Comparison of ENCODE assay signal across 10 mouse cellular contexts in the genomic region with DNA sequence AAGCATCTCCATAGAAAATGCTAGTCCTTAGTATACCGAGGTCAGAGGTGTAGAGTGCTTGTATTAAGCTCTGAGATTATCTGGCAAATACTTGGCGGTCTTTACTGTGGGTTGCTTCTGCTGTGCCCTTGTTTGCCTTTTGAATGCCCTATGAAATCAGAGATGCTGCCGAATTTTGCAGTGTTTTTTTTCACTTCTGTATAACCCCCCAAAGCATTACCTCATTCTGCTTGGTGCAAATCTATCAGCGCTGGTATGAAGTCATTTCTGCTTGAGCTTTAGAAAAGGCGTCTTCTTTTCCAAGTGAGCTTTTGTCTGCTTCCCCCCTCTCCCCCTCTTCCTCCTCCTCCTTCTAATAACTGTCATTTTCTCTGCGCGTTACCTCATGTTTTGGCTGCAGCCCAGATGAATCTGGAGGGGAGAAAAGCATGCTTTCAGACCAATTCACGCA.
DNase-seq lines count a peak whose midpoint lies in the region; ATAC-seq and TF ChIP-seq lines count a peak whose summit lies in the region.
"Had no signal": no experiment of that assay in that cellular context is flagged by ENCODE, and none has a peak within 500 bp of the region (broad histone marks: within the 10 kb centered on the region; RNA-seq: fewer than 3 reads in every experiment).

No protein-coding gene starts in this region.

- H3K36me3 ChIP-seq in intestine, embryonic 14.5 days (ENCODE audit: control insufficient read depth, insufficient read depth, low read length): no peaks in the 10 kb centered on the region
- H3K36me3 ChIP-seq in intestine, postnatal 0 days (ENCODE audit: control insufficient read depth, insufficient read depth): no peaks in the 10 kb centered on the region
- no peaks in the 10 kb centered on the region for H3K36me3 ChIP-seq in forebrain, embryonic 15.5 days
- no peaks in the 10 kb centered on the region for H3K36me3 ChIP-seq in midbrain, embryonic 14.5 days (ENCODE audit: control insufficient read depth, insufficient read depth, low read length)

- H3K4me3 ChIP-seq in intestine, embryonic 14.5 days (ENCODE audit: low read depth, low read length): no peak overlapping the region
- no peak overlapping the region for H3K4me3 ChIP-seq in intestine, postnatal 0 days (ENCODE audit: low read depth, low read length)
- H3K4me3 ChIP-seq in forebrain, embryonic 15.5 days: no peak overlapping the region
- H3K4me3 ChIP-seq in midbrain, embryonic 14.5 days (replicated peaks; ENCODE audit: low read depth, low read length): no peak overlapping the region

- H3K4me2 ChIP-seq in intestine, embryonic 14.5 days (ENCODE audit: low read length): no peak overlapping the region
- no peak overlapping the region for H3K4me2 ChIP-seq in intestine, postnatal 0 days (replicated peaks; ENCODE audit: low read depth)
- peak overlapping the region; percentile 10; the same call in 1 of the 2 replicates for H3K4me2 ChIP-seq in forebrain, embryonic 15.5 days (replicated peaks)
- H3K4me2 ChIP-seq in midbrain, embryonic 14.5 days (ENCODE audit: low read length): peak overlapping the region; percentile 18; the same call in 1 of the 2 replicates

- no peak overlapping the region for H3K9ac ChIP-seq in intestine, embryonic 14.5 days (ENCODE audit: low read length)
- no peak overlapping the region for H3K9ac ChIP-seq in intestine, postnatal 0 days (ENCODE audit: low read depth, low read length)
- H3K9ac ChIP-seq in forebrain, embryonic 15.5 days (replicated peaks): no peak overlapping the region
- no peak overlapping the region for H3K9ac ChIP-seq in midbrain, embryonic 14.5 days (replicated peaks; ENCODE audit: low read length)
- H3K9ac ChIP-seq: liver, embryonic 14.5 days had no signal

- no peak overlapping the region for H3K27ac ChIP-seq in intestine, embryonic 14.5 days (ENCODE audit: low read depth)
- no peak overlapping the region for H3K27ac ChIP-seq in intestine, postnatal 0 days (ENCODE audit: low read depth, low read length)
- H3K27ac ChIP-seq in forebrain, embryonic 15.5 days (replicated peaks): peak overlapping the region; percentile 62
- H3K27ac ChIP-seq in midbrain, embryonic 14.5 days (replicated peaks; ENCODE audit: low read depth, low read length): peak overlapping the region; percentile 68
- H3K27ac ChIP-seq: liver, embryonic 14.5 days had no signal

- no peak for TF ChIP-seq CTCF in intestine, postnatal 0 days (IDR thresholded peaks at IDR 0.05; ENCODE audit: low read depth)
- TF ChIP-seq CTCF in brain, embryonic 14.5 days (IDR thresholded peaks at IDR 0.05; ENCODE audit: borderline replicate concordance, extremely low read depth, insufficient read depth, insufficient read length): no peak

- no peak for TF ChIP-seq POLR2A in brain, embryonic 14.5 days (IDR thresholded peaks at IDR 0.05; ENCODE audit: borderline replicate concordance, extremely low read depth, insufficient read depth, insufficient read length, poor library complexity, severe bottlenecking)

- DNase-seq in intestine, embryonic 14.5 days (ENCODE audit: low spot score): peak; percentile 61
- peak; percentile 89 for DNase-seq in brain, embryonic 14.5 days (ENCODE audit: low read depth)
- DNase-seq in midbrain, embryonic 14.5 days: peak; percentile 69
- no peak for DNase-seq in frontal cortex, postnatal 25 days (ENCODE audit: low spot score in 2 of 2)
- DNase-seq in kidney, postnatal 36 days: no peak
- no peak for DNase-seq in right cerebral cortex, postnatal 14 days
- DNase-seq: heart, postnatal 36 days had no signal

- no peaks in the 10 kb centered on the region for H3K27me3 ChIP-seq in intestine, embryonic 14.5 days (replicated peaks; ENCODE audit: control insufficient read depth, insufficient read depth, low read length)
- no peaks in the 10 kb centered on the region for H3K27me3 ChIP-seq in intestine, postnatal 0 days (replicated peaks; ENCODE audit: control insufficient read depth, insufficient read depth, low read length)
- no peaks in the 10 kb centered on the region for H3K27me3 ChIP-seq in forebrain, embryonic 15.5 days
- no peaks in the 10 kb centered on the region for H3K27me3 ChIP-seq in midbrain, embryonic 14.5 days (ENCODE audit: control insufficient read depth, insufficient read depth, low read length)

- no peak for ATAC-seq in intestine, embryonic 14.5 days (replicated peaks; ENCODE audit: low FRiP score, low TSS enrichment, low read depth)
- ATAC-seq in intestine, postnatal 0 days: no peak
- ATAC-seq in forebrain, embryonic 15.5 days (replicated peaks): peak; percentile 46
- peak; percentile 38; the same call in 1 of the 2 replicates for ATAC-seq in midbrain, embryonic 14.5 days (ENCODE audit: low FRiP score, low TSS enrichment)

- no peaks in the 10 kb centered on the region for H3K9me3 ChIP-seq in intestine, embryonic 14.5 days (ENCODE audit: control insufficient read depth, low read length)
- no peaks in the 10 kb centered on the region for H3K9me3 ChIP-seq in intestine, postnatal 0 days (ENCODE audit: control insufficient read depth)
- H3K9me3 ChIP-seq in forebrain, embryonic 15.5 days: no peaks in the 10 kb centered on the region
- no peaks in the 10 kb centered on the region for H3K9me3 ChIP-seq in midbrain, embryonic 14.5 days (ENCODE audit: control insufficient read depth, low read length)

- 37% methylated on average over 8 of the region's 8 CpGs for WGBS in intestine, embryonic 14.5 days
- 52% methylated on average over 8 of the region's 8 CpGs for WGBS in intestine, postnatal 0 days
- WGBS in forebrain, embryonic 15.5 days: 9% methylated on average over 8 of the region's 8 CpGs
- 19% methylated on average over 8 of the region's 8 CpGs for WGBS in midbrain, embryonic 14.5 days

- no peaks in the 10 kb centered on the region for H3K4me1 ChIP-seq in intestine, embryonic 14.5 days (replicated peaks; ENCODE audit: control insufficient read depth, insufficient read depth, low read length)
- no peaks in the 10 kb centered on the region for H3K4me1 ChIP-seq in intestine, postnatal 0 days (replicated peaks; ENCODE audit: control insufficient read depth, insufficient read depth, low read length)
- H3K4me1 ChIP-seq in forebrain, embryonic 15.5 days: peaks cover 19% of the 10 kb centered on the region
- peaks cover 14% of the 10 kb centered on the region for H3K4me1 ChIP-seq in midbrain, embryonic 14.5 days (ENCODE audit: control insufficient read depth, insufficient read depth, low read length)

Comparison
In these comparisons a context has a peak if more than half of its experiments do, and no peak if none do; other contexts are left out.
1. ATAC-seq: peak in forebrain, embryonic 15.5 days (single experiment) and midbrain, embryonic 14.5 days (single experiment); none in intestine, embryonic 14.5 days (single experiment) and intestine, postnatal 0 days (single experiment).
2. DNase-seq: peak in intestine, embryonic 14.5 days (single experiment), brain, embryonic 14.5 days (single experiment) and midbrain, embryonic 14.5 days (single experiment); none in frontal cortex, postnatal 25 days (0 of 2), kidney, postnatal 36 days (0 of 2) and right cerebral cortex, postnatal 14 days (single experiment).
3. H3K27ac ChIP-seq: peak in forebrain, embryonic 15.5 days (single experiment) and midbrain, embryonic 14.5 days (single experiment); none in intestine, embryonic 14.5 days (single experiment) and intestine, postnatal 0 days (single experiment).
4. H3K4me2 ChIP-seq: peak in forebrain, embryonic 15.5 days (single experiment) and midbrain, embryonic 14.5 days (single experiment); none in intestine, embryonic 14.5 days (single experiment) and intestine, postnatal 0 days (single experiment).